Mouse (Mus musculus): ENCODE measurements around the gene Gm43517. TPM values are rescaled to one million over a fixed set of nuclear protein-coding genes. Genes with fewer than 3 reads are reported as not detected.

Gene Gm43517
- polyA plus RNA-seq, 1 experiment from 2014 or later, result not detected

- Histone ChIP-seq H3K27me3 (replicated peaks; ENCODE audit: control insufficient read depth, insufficient read depth, low read length) (peaks cover 80% of the 10 kb centered on the region), H3K4me3 (ENCODE audit: low read depth, low read length) (peak overlapping the region; percentile 16), H3K27ac (ENCODE audit: low read depth, low read length) (no peak overlapping the region), H3K9ac (ENCODE audit: low read depth, low read length) (no peak overlapping the region), H3K36me3 (ENCODE audit: control insufficient read depth, insufficient read depth) (no peaks in the 10 kb centered on the region), H3K4me2 (replicated peaks; ENCODE audit: low read depth) (peak overlapping the region; percentile 41; the same call in 1 of the 2 replicates), H3K4me1 (replicated peaks; ENCODE audit: control insufficient read depth, insufficient read depth, low read length) (no peaks in the 10 kb centered on the region), H3K9me3 (ENCODE audit: control insufficient read depth) (no peaks in the 10 kb centered on the region)
- WGBS, result 3% methylated on average over 9 of the region's 9 CpGs
- no peak for TF ChIP-seq CTCF (IDR thresholded peaks at IDR 0.05; ENCODE audit: low read depth)
- ATAC-seq, result no peak
Observed at GRCm38 (mm10) chr12:49390926-49391304, 5.9 kb downstream of the Gm43517 start.

- ATAC-seq, result peak; percentile 43
- TF ChIP-seq CTCF (IDR thresholded peaks at IDR 0.05; ENCODE audit: low read depth), result peak; percentile 71
- no peaks in the 10 kb centered on the region for H3K36me3 ChIP-seq (ENCODE audit: control insufficient read depth, insufficient read depth)
- peaks cover 76% of the 10 kb centered on the region for H3K27me3 ChIP-seq (replicated peaks; ENCODE audit: control insufficient read depth, insufficient read depth, low read length)
- H3K4me3 ChIP-seq (ENCODE audit: low read depth, low read length), result peak overlapping the region; percentile 16
- under 1% methylated on average over 42 of the region's 42 CpGs for WGBS
- no peak overlapping the region for H3K27ac ChIP-seq (ENCODE audit: low read depth, low read length)
- no peaks in the 10 kb centered on the region for H3K4me1 ChIP-seq (replicated peaks; ENCODE audit: control insufficient read depth, insufficient read depth, low read length)
- H3K9ac ChIP-seq (ENCODE audit: low read depth, low read length), result no peak overlapping the region
- H3K9me3 ChIP-seq (ENCODE audit: control insufficient read depth), result no peaks in the 10 kb centered on the region
- peak overlapping the region; percentile 41; the same call in 1 of the 2 replicates for H3K4me2 ChIP-seq (replicated peaks; ENCODE audit: low read depth)
Observed at GRCm38 (mm10) chr12:49391305-49392040, 6.5 kb downstream of the Gm43517 start.

DNA sequence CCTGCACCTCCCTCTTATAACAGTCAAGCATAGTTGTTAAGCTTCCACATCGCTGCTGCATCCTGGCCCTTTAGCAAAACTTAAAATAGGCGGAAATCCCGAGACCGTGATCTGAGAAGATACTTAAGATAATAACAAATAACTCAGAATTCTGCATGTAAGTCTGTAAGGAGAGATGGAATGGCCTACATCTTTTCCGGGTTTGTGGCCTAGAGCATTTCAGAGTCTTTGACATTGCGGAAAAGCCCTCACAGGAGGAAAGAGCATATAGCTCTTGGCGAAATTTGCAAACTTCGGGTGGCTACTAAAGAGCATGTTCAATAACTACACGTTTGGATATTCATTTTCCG lies 7.0 kb downstream of the Gm43517 start:
- peaks cover 76% of the 10 kb centered on the region for H3K27me3 ChIP-seq (replicated peaks; ENCODE audit: control insufficient read depth, insufficient read depth, low read length)
- H3K4me3 ChIP-seq (ENCODE audit: low read depth, low read length), result 0 out of 2 replicates have a peak overlapping the region, but pooled peaks have one; percentile 16
- no peaks in the 10 kb centered on the region for H3K36me3 ChIP-seq (ENCODE audit: control insufficient read depth, insufficient read depth)
- H3K27ac ChIP-seq (ENCODE audit: low read depth, low read length), result no peak overlapping the region
- H3K4me1 ChIP-seq (replicated peaks; ENCODE audit: control insufficient read depth, insufficient read depth, low read length), result no peaks in the 10 kb centered on the region
- H3K9ac ChIP-seq (ENCODE audit: low read depth, low read length), result no peak overlapping the region
- 4% methylated on average over 10 of the region's 10 CpGs for WGBS
- no peak overlapping the region for H3K4me2 ChIP-seq (replicated peaks; ENCODE audit: low read depth)
- H3K9me3 ChIP-seq (ENCODE audit: control insufficient read depth), result no peaks in the 10 kb centered on the region
- ATAC-seq, result no peak
- TF ChIP-seq CTCF (IDR thresholded peaks at IDR 0.05; ENCODE audit: low read depth), result no peak

GRCm38 (mm10) chr12:49392876-49393275 lies 7.9 kb downstream of the Gm43517 start:
- Histone ChIP-seq H3K4me1 (replicated peaks; ENCODE audit: control insufficient read depth, insufficient read depth, low read length) (no peaks in the 10 kb centered on the region), H3K4me2 (replicated peaks; ENCODE audit: low read depth) (no peak overlapping the region), H3K27me3 (replicated peaks; ENCODE audit: control insufficient read depth, insufficient read depth, low read length) (peaks cover 81% of the 10 kb centered on the region), H3K9ac (ENCODE audit: low read depth, low read length) (no peak overlapping the region), H3K9me3 (ENCODE audit: control insufficient read depth) (no peaks in the 10 kb centered on the region), H3K4me3 (ENCODE audit: low read depth, low read length) (no peak overlapping the region), H3K27ac (ENCODE audit: low read depth, low read length) (no peak overlapping the region), H3K36me3 (ENCODE audit: control insufficient read depth, insufficient read depth) (no peaks in the 10 kb centered on the region)
- no peak for TF ChIP-seq CTCF (IDR thresholded peaks at IDR 0.05; ENCODE audit: low read depth)
- no peak for ATAC-seq
- 7% methylated on average over 5 of the region's 5 CpGs for WGBS

GRCm38 (mm10) chr12:49393639-49394038 lies 8.7 kb downstream of the Gm43517 start:
- no peak for ATAC-seq
- TF ChIP-seq CTCF (IDR thresholded peaks at IDR 0.05; ENCODE audit: low read depth), result no peak
- WGBS, result 16% methylated on average over 3 of the region's 3 CpGs
- no peak overlapping the region for H3K27ac ChIP-seq (ENCODE audit: low read depth, low read length)
- peaks cover 81% of the 10 kb centered on the region for H3K27me3 ChIP-seq (replicated peaks; ENCODE audit: control insufficient read depth, insufficient read depth, low read length)
- H3K36me3 ChIP-seq (ENCODE audit: control insufficient read depth, insufficient read depth), result no peaks in the 10 kb centered on the region
- H3K4me3 ChIP-seq (ENCODE audit: low read depth, low read length), result no peak overlapping the region
- no peaks in the 10 kb centered on the region for H3K4me1 ChIP-seq (replicated peaks; ENCODE audit: control insufficient read depth, insufficient read depth, low read length)
- H3K9ac ChIP-seq (ENCODE audit: low read depth, low read length), result no peak overlapping the region
- H3K4me2 ChIP-seq (replicated peaks; ENCODE audit: low read depth), result no peak overlapping the region
- H3K9me3 ChIP-seq (ENCODE audit: control insufficient read depth), result no peaks in the 10 kb centered on the region

DNA sequence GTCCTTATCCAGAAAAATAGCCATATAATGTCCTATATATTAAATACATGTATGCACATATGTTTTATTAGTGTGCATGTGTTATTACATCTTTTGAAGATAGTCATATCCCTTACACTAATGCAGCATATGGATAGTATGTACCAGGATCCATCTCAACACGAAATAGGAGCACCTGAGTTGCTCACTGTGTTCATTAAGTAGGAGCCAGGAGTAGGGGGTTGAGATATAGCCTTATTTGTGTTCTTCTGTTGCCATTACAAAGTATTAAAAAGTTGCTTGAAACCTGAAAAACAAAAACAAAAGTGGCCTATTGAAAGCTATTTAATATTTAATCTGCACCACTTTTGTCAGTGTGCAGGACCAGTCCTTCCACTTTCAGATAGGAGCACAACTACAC lies 9.2 kb downstream of the Gm43517 start:
- TF ChIP-seq CTCF (IDR thresholded peaks at IDR 0.05; ENCODE audit: low read depth), result no peak
- no peak overlapping the region for H3K27ac ChIP-seq (ENCODE audit: low read depth, low read length)
- no peaks in the 10 kb centered on the region for H3K36me3 ChIP-seq (ENCODE audit: control insufficient read depth, insufficient read depth)
- no peak overlapping the region for H3K4me2 ChIP-seq (replicated peaks; ENCODE audit: low read depth)
- H3K27me3 ChIP-seq (replicated peaks; ENCODE audit: control insufficient read depth, insufficient read depth, low read length), result peaks cover 80% of the 10 kb centered on the region
- H3K4me1 ChIP-seq (replicated peaks; ENCODE audit: control insufficient read depth, insufficient read depth, low read length), result no peaks in the 10 kb centered on the region
- no peaks in the 10 kb centered on the region for H3K9me3 ChIP-seq (ENCODE audit: control insufficient read depth)
- no peak overlapping the region for H3K4me3 ChIP-seq (ENCODE audit: low read depth, low read length)
- no peak overlapping the region for H3K9ac ChIP-seq (ENCODE audit: low read depth, low read length)
- WGBS, result 17% methylated on average over 1 of the region's 1 CpGs
- no peak for ATAC-seq
